ENCODE assay signal across 8 mouse cellular contexts in genomic region chr6:56362128-56362545, GRCm38 (mm10).
DNase-seq lines count a peak whose midpoint lies in the region; ATAC-seq lines count a peak whose summit lies in the region.

No protein-coding gene starts in this region.

- no peaks in the 10 kb centered on the region for H3K36me3 ChIP-seq in kidney, embryonic 14.5 days (ENCODE audit: control insufficient read depth, insufficient read depth, low read length)
- no peaks in the 10 kb centered on the region for H3K36me3 ChIP-seq in embryonic facial prominence, embryonic 11.5 days (replicated peaks; ENCODE audit: control insufficient read depth, insufficient read depth, low read depth, low read length)
- H3K36me3 ChIP-seq in liver, embryonic 12.5 days = no peaks in the 10 kb centered on the region
- H3K36me3 ChIP-seq in stomach, embryonic 16.5 days (ENCODE audit: control insufficient read depth, insufficient read depth, low read length) = no peaks in the 10 kb centered on the region

- H3K27me3 ChIP-seq in kidney, embryonic 14.5 days (ENCODE audit: control insufficient read depth, insufficient read depth, low read length) = peaks cover 4% of the 10 kb centered on the region; the same call in 1 of the 2 replicates
- H3K27me3 ChIP-seq in embryonic facial prominence, embryonic 11.5 days (ENCODE audit: control insufficient read depth, insufficient read depth, low read length) = no peaks in the 10 kb centered on the region; the same call in 1 of the 2 replicates
- H3K27me3 ChIP-seq in liver, embryonic 12.5 days (replicated peaks) = peaks cover 37% of the 10 kb centered on the region
- H3K27me3 ChIP-seq in stomach, embryonic 16.5 days (ENCODE audit: control insufficient read depth, insufficient read depth, low read length) = no peaks in the 10 kb centered on the region

- peak overlapping the region; percentile 44 for H3K4me3 ChIP-seq in kidney, embryonic 14.5 days (ENCODE audit: low read length)
- peak overlapping the region; percentile 35 for H3K4me3 ChIP-seq in embryonic facial prominence, embryonic 11.5 days (ENCODE audit: low read depth, low read length)
- peak overlapping the region; percentile 11; the same call in 1 of the 2 replicates for H3K4me3 ChIP-seq in liver, embryonic 12.5 days
- peak overlapping the region; percentile 43 for H3K4me3 ChIP-seq in stomach, embryonic 16.5 days (replicated peaks; ENCODE audit: low read length)

- no peak for DNase-seq in kidney, adult 8-10 months
- DNase-seq in Muller cell, postnatal 12 days (ENCODE audit: inconsistent ontology term) = peak; percentile 69
- peak; percentile 59 for DNase-seq in embryonic facial prominence, embryonic 11.5 days (ENCODE audit: low spot score)
- peak; percentile 55 to 61 for DNase-seq in heart, postnatal 14 days
- DNase-seq in frontal cortex, postnatal 14 days (ENCODE audit: low spot score in 2 of 2) = no peak

- peak overlapping the region; percentile 82 for H3K4me2 ChIP-seq in kidney, embryonic 14.5 days (replicated peaks; ENCODE audit: low read depth, low read length)
- H3K4me2 ChIP-seq in embryonic facial prominence, embryonic 11.5 days (ENCODE audit: low read depth, low read length) = peak overlapping the region; percentile 68
- H3K4me2 ChIP-seq in liver, embryonic 12.5 days = peak overlapping the region; percentile 47
- peak overlapping the region; percentile 71 for H3K4me2 ChIP-seq in stomach, embryonic 16.5 days (ENCODE audit: low read depth, low read length)

- peak overlapping the region; percentile 47; the same call in 1 of the 2 replicates for H3K9ac ChIP-seq in kidney, embryonic 14.5 days (ENCODE audit: low read depth, low read length)
- H3K9ac ChIP-seq in embryonic facial prominence, embryonic 11.5 days (replicated peaks; ENCODE audit: low read length) = peak overlapping the region; percentile 54
- H3K9ac ChIP-seq in liver, embryonic 12.5 days = no peak overlapping the region
- peak overlapping the region; percentile 66 for H3K9ac ChIP-seq in stomach, embryonic 16.5 days (ENCODE audit: low read length)

- peak; percentile 94 for ATAC-seq in kidney, embryonic 14.5 days (ENCODE audit: low FRiP score, low TSS enrichment)
- ATAC-seq in embryonic facial prominence, embryonic 11.5 days (replicated peaks; ENCODE audit: insufficient number of reproducible peaks, low FRiP score, low TSS enrichment, low read depth) = peak; percentile 93
- ATAC-seq in liver, embryonic 12.5 days = no peak
- ATAC-seq in stomach, embryonic 16.5 days (ENCODE audit: insufficient read depth, low FRiP score) = peak; percentile 88

- WGBS in kidney, embryonic 14.5 days = 0% methylated on average over 6 of the region's 10 CpGs
- 1% methylated on average over 10 of the region's 10 CpGs for WGBS in embryonic facial prominence, embryonic 11.5 days
- WGBS in liver, embryonic 12.5 days (ENCODE audit: insufficient replicate concordance) = 5% methylated on average over 10 of the region's 10 CpGs
- WGBS in stomach, embryonic 16.5 days = 0% methylated on average over 10 of the region's 10 CpGs

- 0 out of 2 replicates have a peak, but pooled peaks cover 4% of the 10 kb centered on the region for H3K4me1 ChIP-seq in kidney, embryonic 14.5 days (ENCODE audit: control insufficient read depth, insufficient read depth, low read length)
- H3K4me1 ChIP-seq in embryonic facial prominence, embryonic 11.5 days (ENCODE audit: control insufficient read depth, insufficient read depth, low read length) = no peaks in the 10 kb centered on the region; the same call in 1 of the 2 replicates
- peaks cover 3% of the 10 kb centered on the region for H3K4me1 ChIP-seq in liver, embryonic 12.5 days
- H3K4me1 ChIP-seq in stomach, embryonic 16.5 days (ENCODE audit: control insufficient read depth, insufficient read depth, low read length) = peaks cover 7% of the 10 kb centered on the region; the same call in 1 of the 2 replicates

- H3K9me3 ChIP-seq in kidney, embryonic 14.5 days (ENCODE audit: control insufficient read depth, low read length) = no peaks in the 10 kb centered on the region
- H3K9me3 ChIP-seq in embryonic facial prominence, embryonic 11.5 days (replicated peaks; ENCODE audit: control insufficient read depth, low read length) = no peaks in the 10 kb centered on the region
- H3K9me3 ChIP-seq in liver, embryonic 12.5 days (replicated peaks) = no peaks in the 10 kb centered on the region
- H3K9me3 ChIP-seq in stomach, embryonic 16.5 days (replicated peaks; ENCODE audit: control insufficient read depth, low read length) = no peaks in the 10 kb centered on the region

- no peak overlapping the region for H3K27ac ChIP-seq in kidney, embryonic 14.5 days (ENCODE audit: low read depth, low read length)
- H3K27ac ChIP-seq in embryonic facial prominence, embryonic 11.5 days (replicated peaks; ENCODE audit: low read depth, low read length) = no peak overlapping the region
- no peak overlapping the region for H3K27ac ChIP-seq in liver, embryonic 12.5 days
- H3K27ac ChIP-seq in stomach, embryonic 16.5 days (ENCODE audit: low read length) = no peak overlapping the region

- intact Hi-C loops in heart, postnatal 14 days (cut with DNase I) = loop anchor here (10.0 kb wide), 1 partner anchor 297 kb away; no protein-coding TSS in a partner anchor

Comparison
In these comparisons a context has a peak if more than half of its experiments do, and no peak if none do; other contexts are left out.
1. DNase-seq: peak in Muller cell, postnatal 12 days (single experiment), embryonic facial prominence, embryonic 11.5 days (single experiment) and heart, postnatal 14 days (2 of 2); none in kidney, adult 8-10 months (0 of 2) and frontal cortex, postnatal 14 days (0 of 2).
2. Peak in every context shown above with its lines, with median percentiles within 50 percentile points of each other: H3K4me2 ChIP-seq and H3K4me3 ChIP-seq.